Mouse (Mus musculus): ENCODE data around the gene Hook2. TPM values are rescaled to one million over a fixed set of nuclear protein-coding genes. Genes with fewer than 3 reads are reported as not detected.

The Hook2 gene
- total and polyA plus RNA-seq, 2 experiments from 2014 or later = 28.7 to 30.3 TPM

DNA sequence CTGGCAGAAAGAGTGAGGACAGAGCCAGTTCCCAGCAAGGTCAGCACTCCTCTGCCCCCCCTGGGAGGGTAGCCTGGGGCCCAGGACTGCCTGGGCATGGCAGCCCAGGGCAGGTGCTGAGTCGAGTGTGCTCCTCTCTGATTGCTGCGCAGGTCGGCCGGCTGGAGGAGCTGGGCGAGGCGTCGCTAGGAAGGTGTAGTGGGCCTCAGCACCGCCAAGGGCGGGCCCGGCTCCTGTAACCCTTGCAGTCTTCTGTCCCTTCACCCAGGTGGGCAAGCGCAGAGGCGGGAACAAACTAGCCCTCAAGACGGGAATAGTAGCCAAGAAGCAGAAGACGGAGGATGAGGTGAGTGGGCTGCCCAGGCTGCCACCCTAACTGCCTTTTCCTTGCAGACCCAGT lies 38.9 kb downstream of the Hook2 start:
- no peaks in the 10 kb centered on the region for H3K9me3 ChIP-seq (ENCODE audit: low read length)
- peak overlapping the region; percentile 81; the same call in 1 of the 2 replicates for H3K4me2 ChIP-seq (ENCODE audit: low read depth)
- ATAC-seq (no peak), DNase-seq (no peak)
- TF ChIP-seq CTCF (IDR thresholded peaks at IDR 0.05; ENCODE audit: low read depth) = no peak
- no peaks in the 10 kb centered on the region for H3K27me3 ChIP-seq (ENCODE audit: insufficient read depth, low read length)
- peak overlapping the region; percentile 0; the same call in 1 of the 2 replicates for H3K9ac ChIP-seq
- H3K4me1 ChIP-seq (ENCODE audit: insufficient read depth) = peaks cover 27% of the 10 kb centered on the region
- H3K4me3 ChIP-seq (ENCODE audit: low read depth, low read length) = no peak overlapping the region
- 96% methylated on average over 14 of the region's 14 CpGs for WGBS
- H3K36me3 ChIP-seq (ENCODE audit: insufficient read depth) = peaks cover 29% of the 10 kb centered on the region
- H3K27ac ChIP-seq (ENCODE audit: low read depth, low read length) = no peak overlapping the region

DNA sequence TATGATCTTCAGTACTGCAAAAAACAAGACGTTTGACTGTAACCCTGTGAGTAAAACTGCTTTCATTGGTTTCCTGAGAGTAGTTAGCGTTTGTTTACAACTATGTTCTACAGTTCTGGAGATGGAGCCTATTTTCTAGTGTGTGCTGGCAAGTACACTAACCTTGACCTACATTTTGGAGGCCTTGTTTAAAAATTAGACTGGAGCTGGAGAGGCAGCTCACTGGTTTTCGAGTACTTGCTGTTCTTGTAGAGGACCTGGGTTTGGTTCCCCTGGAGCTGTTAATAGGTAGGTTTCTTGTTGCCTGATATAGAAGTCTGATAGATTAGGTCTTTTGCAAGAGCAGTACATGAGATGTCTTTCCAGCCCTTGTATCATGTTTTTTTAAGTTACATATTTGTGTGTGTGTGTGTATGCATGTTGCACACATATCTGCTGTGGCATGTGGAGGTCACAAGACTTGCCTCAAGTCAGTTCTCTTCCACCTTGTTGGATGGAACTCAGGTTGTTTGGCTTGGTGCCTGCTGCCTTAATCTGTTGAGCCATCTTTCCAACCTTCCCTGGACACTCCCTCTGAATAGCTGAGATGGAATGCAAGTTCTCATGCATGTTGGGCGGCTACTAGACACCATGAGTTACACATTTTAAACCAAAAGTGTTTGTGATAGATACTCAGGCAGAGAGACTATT lies 42.4 kb downstream of the Hook2 start:
- H3K4me2 ChIP-seq (ENCODE audit: low read depth) = no peak overlapping the region
- no peaks in the 10 kb centered on the region for H3K27me3 ChIP-seq (ENCODE audit: insufficient read depth, low read length)
- no peak overlapping the region for H3K4me3 ChIP-seq (ENCODE audit: low read depth, low read length)
- DNase-seq (no peak), ATAC-seq (no peak)
- no peak for TF ChIP-seq CTCF (IDR thresholded peaks at IDR 0.05; ENCODE audit: low read depth)
- H3K27ac ChIP-seq (ENCODE audit: low read depth, low read length) = no peak overlapping the region
- H3K9me3 ChIP-seq (ENCODE audit: low read length) = no peaks in the 10 kb centered on the region
- whole genome bisulfite sequencing = 87% methylated on average over 4 of the region's 4 CpGs
- peaks cover 29% of the 10 kb centered on the region for H3K36me3 ChIP-seq (ENCODE audit: insufficient read depth)
- H3K9ac ChIP-seq = no peak overlapping the region
- peaks cover 24% of the 10 kb centered on the region for H3K4me1 ChIP-seq (ENCODE audit: insufficient read depth)

DNA sequence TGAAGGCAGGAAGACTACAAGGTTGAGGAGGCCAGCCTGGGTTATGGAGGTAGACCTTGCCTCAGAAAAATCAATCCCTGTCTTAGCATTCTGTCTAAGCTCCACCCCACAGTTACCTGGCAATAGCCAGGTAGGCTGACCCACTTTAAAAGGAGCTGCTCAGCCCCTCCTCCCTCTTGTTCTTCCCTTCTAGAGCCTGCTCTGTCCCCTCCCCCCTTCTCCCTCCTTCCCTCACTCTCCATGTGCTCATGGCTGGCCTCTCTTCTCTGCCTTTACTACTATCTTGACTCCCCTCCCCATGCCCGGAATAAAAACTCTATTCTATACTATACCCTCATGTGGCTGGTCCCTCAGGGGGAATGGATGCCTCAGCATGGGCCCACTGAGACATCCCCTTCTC lies 43.5 kb downstream of the Hook2 start:
- WGBS = 62% methylated on average over 1 of the region's 1 CpGs
- TF ChIP-seq CTCF (IDR thresholded peaks at IDR 0.05; ENCODE audit: low read depth) = no peak
- no peak overlapping the region for H3K9ac ChIP-seq
- ATAC-seq = no peak
- H3K27me3 ChIP-seq (ENCODE audit: insufficient read depth, low read length) = no peaks in the 10 kb centered on the region
- H3K4me3 ChIP-seq (ENCODE audit: low read depth, low read length) = no peak overlapping the region
- 0 out of 2 replicates have a peak, but pooled peaks cover 18% of the 10 kb centered on the region for H3K4me1 ChIP-seq (ENCODE audit: insufficient read depth)
- H3K36me3 ChIP-seq (ENCODE audit: insufficient read depth) = peaks cover 29% of the 10 kb centered on the region
- no peak overlapping the region for H3K27ac ChIP-seq (ENCODE audit: low read depth, low read length)
- H3K4me2 ChIP-seq (ENCODE audit: low read depth) = no peak overlapping the region
- no peaks in the 10 kb centered on the region for H3K9me3 ChIP-seq (ENCODE audit: low read length)
- DNase-seq = no peak

DNA sequence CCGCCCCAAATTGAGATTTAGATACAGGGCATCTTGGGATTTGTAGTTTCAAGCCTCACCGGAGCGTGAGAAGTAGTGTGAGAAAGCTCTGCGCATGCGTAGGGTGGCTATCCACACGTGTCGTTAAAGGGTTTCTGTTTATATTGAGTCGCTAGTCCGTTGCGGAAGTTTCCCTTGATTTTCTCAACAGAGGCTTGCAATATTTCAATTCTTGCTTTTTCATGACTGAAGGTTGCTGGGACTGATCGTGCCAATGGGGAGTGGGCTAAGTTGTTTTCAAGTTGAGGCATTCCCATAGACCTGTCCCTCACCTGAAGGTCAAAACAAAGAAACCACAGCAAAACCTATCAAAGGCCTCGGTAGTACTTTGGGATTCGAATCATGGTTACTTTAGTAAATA lies 44.4 kb downstream of the Hook2 start:
- Histone ChIP-seq H3K4me3 (ENCODE audit: low read depth, low read length) (peak overlapping the region; percentile 64), H3K4me1 (ENCODE audit: insufficient read depth) (0 out of 2 replicates have a peak, but pooled peaks cover 18% of the 10 kb centered on the region), H3K36me3 (ENCODE audit: insufficient read depth) (peaks cover 26% of the 10 kb centered on the region), H3K9me3 (ENCODE audit: low read length) (no peaks in the 10 kb centered on the region), H3K27ac (ENCODE audit: low read depth, low read length) (no peak overlapping the region), H3K27me3 (ENCODE audit: insufficient read depth, low read length) (no peaks in the 10 kb centered on the region), H3K4me2 (ENCODE audit: low read depth) (peak overlapping the region; percentile 97), H3K9ac (peak overlapping the region; percentile 55; the same call in 1 of the 2 replicates)
- 4% methylated on average over 13 of the region's 13 CpGs for WGBS
- ATAC-seq = no peak
- peak; percentile 89 for DNase-seq
- no peak for TF ChIP-seq CTCF (IDR thresholded peaks at IDR 0.05; ENCODE audit: low read depth)

DNA sequence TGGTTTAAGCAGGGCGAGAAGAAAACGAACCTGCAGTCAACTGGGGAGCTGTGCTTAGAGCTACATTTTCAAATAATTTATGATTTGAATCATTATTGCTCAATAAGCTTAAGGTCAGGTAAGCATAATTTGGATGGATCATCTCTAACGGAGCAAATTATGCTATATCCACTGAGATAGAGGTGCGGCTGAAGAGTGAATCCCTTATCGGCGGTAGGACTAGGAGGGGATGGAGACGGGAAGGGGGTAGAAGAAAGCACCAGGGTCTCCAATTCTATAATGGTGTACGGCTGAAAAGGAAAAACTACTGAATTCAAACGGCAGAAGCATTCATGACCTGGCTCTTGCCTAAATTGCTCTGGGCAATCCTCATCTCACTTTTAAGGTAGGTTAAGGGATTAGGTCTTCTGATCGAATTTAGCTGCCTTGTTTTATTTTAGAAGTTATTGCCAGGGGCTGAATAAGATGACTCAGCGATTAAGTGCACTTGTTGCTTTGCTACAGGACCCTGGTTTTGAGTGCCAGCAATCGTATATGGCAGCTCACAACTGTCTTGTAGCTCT lies 44.8 kb downstream of the Hook2 start:
- no peaks in the 10 kb centered on the region for H3K9me3 ChIP-seq (ENCODE audit: low read length)
- 0 out of 2 replicates have a peak, but pooled peaks cover 18% of the 10 kb centered on the region for H3K4me1 ChIP-seq (ENCODE audit: insufficient read depth)
- ATAC-seq (no peak), DNase-seq (peak; percentile 30)
- no peak for TF ChIP-seq CTCF (IDR thresholded peaks at IDR 0.05; ENCODE audit: low read depth)
- H3K27me3 ChIP-seq (ENCODE audit: insufficient read depth, low read length) = no peaks in the 10 kb centered on the region
- H3K27ac ChIP-seq (ENCODE audit: low read depth, low read length) = no peak overlapping the region
- H3K4me3 ChIP-seq (ENCODE audit: low read depth, low read length) = peak overlapping the region; percentile 64
- peak overlapping the region; percentile 97 for H3K4me2 ChIP-seq (ENCODE audit: low read depth)
- WGBS = 7% methylated on average over 12 of the region's 12 CpGs
- peak overlapping the region; percentile 55; the same call in 1 of the 2 replicates for H3K9ac ChIP-seq
- peaks cover 22% of the 10 kb centered on the region for H3K36me3 ChIP-seq (ENCODE audit: insufficient read depth)

DNA sequence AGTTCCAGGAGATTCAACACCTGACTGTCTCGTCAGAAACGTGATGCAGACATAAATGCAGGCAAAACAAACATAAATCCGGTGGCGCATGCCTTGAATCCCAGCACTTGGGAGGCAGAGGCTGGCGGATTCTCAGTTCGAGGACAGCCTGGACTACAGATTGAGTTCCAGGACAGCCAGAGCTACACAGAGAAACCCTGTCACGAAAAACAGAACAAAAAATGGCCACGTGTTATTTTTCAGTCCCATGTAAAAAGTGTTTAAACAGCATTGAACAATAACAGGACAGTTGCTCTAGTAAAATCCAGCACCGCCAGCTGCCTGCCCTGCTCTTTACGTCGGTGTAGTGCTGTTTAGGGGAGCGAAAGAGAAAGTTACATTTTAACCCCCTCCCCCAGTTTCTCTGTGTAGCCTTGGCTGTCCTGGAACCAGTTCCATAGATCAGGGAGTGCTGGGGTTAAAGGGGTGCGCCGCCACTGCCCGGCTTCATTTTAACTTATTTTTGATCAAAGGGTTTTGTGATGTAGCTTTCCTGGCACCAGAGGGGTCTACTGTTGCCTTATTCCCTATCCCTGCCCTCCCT lies 45.4 kb downstream of the Hook2 start:
- H3K36me3 ChIP-seq (ENCODE audit: insufficient read depth) = peaks cover 26% of the 10 kb centered on the region
- peak overlapping the region; percentile 81 for H3K27ac ChIP-seq (ENCODE audit: low read depth, low read length)
- H3K4me1 ChIP-seq (ENCODE audit: insufficient read depth) = 0 out of 2 replicates have a peak, but pooled peaks cover 18% of the 10 kb centered on the region
- WGBS = 3% methylated on average over 15 of the region's 15 CpGs
- DNase-seq (no peak), ATAC-seq (0 out of 2 replicates have a peak, but pooled peaks have one; percentile 0)
- H3K9me3 ChIP-seq (ENCODE audit: low read length) = no peaks in the 10 kb centered on the region
- peak overlapping the region; percentile 55 for H3K9ac ChIP-seq
- TF ChIP-seq CTCF (IDR thresholded peaks at IDR 0.05; ENCODE audit: low read depth) = no peak
- peak overlapping the region; percentile 64 for H3K4me3 ChIP-seq (ENCODE audit: low read depth, low read length)
- H3K4me2 ChIP-seq (ENCODE audit: low read depth) = peak overlapping the region; percentile 97
- H3K27me3 ChIP-seq (ENCODE audit: insufficient read depth, low read length) = no peaks in the 10 kb centered on the region

DNA sequence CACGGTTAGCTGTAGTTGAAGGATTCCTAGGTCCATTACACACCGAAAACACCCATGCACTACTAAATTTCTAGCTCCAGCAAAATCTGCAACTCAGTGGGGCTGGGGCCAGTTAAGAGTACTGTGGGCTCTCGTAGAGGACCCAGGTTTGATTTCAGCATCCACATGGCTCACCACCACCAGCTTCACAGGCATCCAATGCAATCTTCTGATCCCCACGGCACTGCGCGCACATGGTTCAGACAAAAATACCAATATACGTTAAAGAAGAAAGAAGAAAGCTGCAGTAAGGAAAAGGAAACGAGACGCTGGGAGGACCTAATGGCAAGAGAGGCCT lies 45.9 kb downstream of the Hook2 start:
- ATAC-seq (peak; percentile 28), DNase-seq (no peak)
- 2% methylated on average over 9 of the region's 9 CpGs for WGBS
- Histone ChIP-seq H3K4me1 (ENCODE audit: insufficient read depth) (0 out of 2 replicates have a peak, but pooled peaks cover 18% of the 10 kb centered on the region), H3K27me3 (ENCODE audit: insufficient read depth, low read length) (no peaks in the 10 kb centered on the region), H3K27ac (ENCODE audit: low read depth, low read length) (peak overlapping the region; percentile 81), H3K9me3 (ENCODE audit: low read length) (no peaks in the 10 kb centered on the region), H3K4me2 (ENCODE audit: low read depth) (peak overlapping the region; percentile 97), H3K9ac (peak overlapping the region; percentile 55), H3K4me3 (ENCODE audit: low read depth, low read length) (peak overlapping the region; percentile 64), H3K36me3 (ENCODE audit: insufficient read depth) (peaks cover 31% of the 10 kb centered on the region)
- TF ChIP-seq CTCF (IDR thresholded peaks at IDR 0.05; ENCODE audit: low read depth) = no peak
